Mouse (Mus musculus) urinary bladder, postnatal 25 days (tissue): ENCODE results near the gene Tro.

ENCODE experiments used
- DNase-seq: peaks from one replicate; pipeline ENCODE4 v3.0.0; 2022; ENCODE audit warnings: low spot score

The Tro gene

GRCm38 (mm10) chrX:150656908-150657796, at the start of gene Tro:
Gene Tro (minus strand): TSS chrX:150657583.
- DNase-seq: no peak

GRCm38 (mm10) chrX:150677505-150677904, 20.1 kb upstream of the Tro start:
- no peak for DNase-seq

GRCm38 (mm10) chrX:150662809-150663208, 5.4 kb upstream of the Tro start:
- DNase-seq: no peak

- no peak for DNase-seq
Observed at GRCm38 (mm10) chrX:150657797-150658118, 375 bp upstream of the Tro start.

GRCm38 (mm10) chrX:150656122-150656907, 1.1 kb downstream of the Tro start:
- DNase-seq: no peak

- DNase-seq: no peak
Observed at GRCm38 (mm10) chrX:150636421-150636820, 21.0 kb downstream of the Tro start.

- no peak for DNase-seq
Observed at GRCm38 (mm10) chrX:150598882-150599281, 58.5 kb downstream of the Tro start.
